Mouse (Mus musculus) CH12.LX (cell line): ENCODE data around the gene Eral1. TPM values are rescaled to one million over a fixed set of nuclear protein-coding genes. Genes with fewer than 3 reads are reported as not detected.

Experiments used
- DNase-seq: peaks from one replicate; pipeline ENCODE4 v3.0.0-alpha.2; 2013; ENCODE audit errors: extremely low read depth
- H3K27ac ChIP-seq: 2 replicates; pipeline ENCODE4 v1.5.1; 2012; ENCODE audit warnings: low read depth, mild to moderate bottlenecking, control low read depth, moderate library complexity; ENCODE audit not compliant: insufficient read depth
- H3K27me3 ChIP-seq: replicated peaks from 2 replicates; pipeline ENCODE3; 2012; ENCODE audit warnings: inconsistent platforms
- H3K36me3 ChIP-seq, 2 experiments: replicated peaks in 1 of 2; 2 replicates each; pipeline versions ENCODE3 to v1.6.1; 2012; ENCODE audit warnings: inconsistent platforms in 1 of 2, low read length in 1 of 2, mild to moderate bottlenecking in 1 of 2, mixed read lengths in 1 of 2, moderate library complexity in 1 of 2; ENCODE audit not compliant: control insufficient read depth in 1 of 2, insufficient read depth in 1 of 2
- H3K4me1 ChIP-seq, 2 experiments: 2 replicates each; pipeline ENCODE4 v1.6.1; 2012; ENCODE audit warnings: inconsistent platforms in 1 of 2, moderate library complexity in 1 of 2; ENCODE audit not compliant: insufficient read depth in 2 of 2, control insufficient read depth in 1 of 2
- H3K4me2 ChIP-seq: 2 replicates; pipeline ENCODE4 v1.6.1; 2012; ENCODE audit warnings: low read depth, mild to moderate bottlenecking, control low read depth; ENCODE audit not compliant: poor library complexity, insufficient read depth, severe bottlenecking
- H3K4me3 ChIP-seq, 3 experiments: fragments of 150-350 bp in 1 of 3; sonication (generic) in 1 of 3; replicated peaks in 1 of 3; 2 replicates each; pipeline versions ENCODE3 to v1.5.1; 2011 to 2012; ENCODE audit warnings: low read depth in 2 of 3, low read length in 2 of 3, mild to moderate bottlenecking in 2 of 3, moderate library complexity in 2 of 3, control low read depth in 1 of 3, improper control_type of control experiment in 1 of 3, inconsistent platforms in 1 of 3, mixed read lengths in 1 of 3; ENCODE audit not compliant: poor library complexity in 1 of 3
- H3K79me2 ChIP-seq: replicated peaks from 2 replicates; pipeline ENCODE4 v1.6.1; 2012; ENCODE audit warnings: mild to moderate bottlenecking, moderate library complexity; ENCODE audit not compliant: control insufficient read depth, poor library complexity, insufficient read depth, severe bottlenecking; ENCODE audit errors: extremely low read depth
- H3K9ac ChIP-seq: 2 replicates; pipeline ENCODE4 v1.6.1; 2012; ENCODE audit warnings: low read depth, mild to moderate bottlenecking, control low read depth, moderate library complexity; ENCODE audit not compliant: insufficient read depth
- H3K9me3 ChIP-seq: replicated peaks from 2 replicates; pipeline ENCODE3; 2012; ENCODE audit warnings: low read length, inconsistent platforms, mixed read lengths
- CHD2 ChIP-seq: IDR thresholded peaks from 2 replicates; pipeline ENCODE4 v1.6.1; 2011; ENCODE audit warnings: low read length, improper control_type of control experiment
- ELF1 ChIP-seq: IDR thresholded peaks from 2 replicates; pipeline ENCODE4 v1.6.1; 2014; ENCODE audit warnings: low read depth, mild to moderate bottlenecking, inconsistent platforms, low read length, improper control_type of control experiment
- EP300 ChIP-seq: IDR thresholded peaks from 2 replicates; pipeline ENCODE4 v1.6.1; 2011; ENCODE audit warnings: low read length, improper control_type of control experiment
- JUND ChIP-seq: conservative IDR thresholded peaks from 2 replicates; pipeline ENCODE4 v1.6.1; 2011; ENCODE audit warnings: low read depth, low read length, improper control_type of control experiment
- KAT2A ChIP-seq: IDR thresholded peaks from 2 replicates; pipeline ENCODE4 v1.6.1; 2012; ENCODE audit warnings: low read length, improper control_type of control experiment, inconsistent platforms; ENCODE audit not compliant: insufficient replicate concordance
- MAX ChIP-seq: IDR thresholded peaks from 2 replicates; pipeline ENCODE4 v1.6.1; 2011; ENCODE audit warnings: low read length, improper control_type of control experiment
- MAZ ChIP-seq: IDR thresholded peaks from 2 replicates; pipeline ENCODE4 v1.6.1; 2012; ENCODE audit warnings: low read depth, mild to moderate bottlenecking, inconsistent platforms, low read length, improper control_type of control experiment, moderate library complexity
- MXI1 ChIP-seq: IDR thresholded peaks from 2 replicates; pipeline ENCODE4 v1.6.1; 2011; ENCODE audit warnings: mild to moderate bottlenecking, low read depth, low read length, improper control_type of control experiment
- MYC ChIP-seq: IDR thresholded peaks from 2 replicates; pipeline ENCODE4 v1.6.1; 2011; ENCODE audit warnings: low read depth, mild to moderate bottlenecking, improper control_type of control experiment, low read length
- NELFE ChIP-seq: IDR thresholded peaks from 2 replicates; pipeline ENCODE4 v1.6.1; 2011; ENCODE audit warnings: low read depth, low read length, improper control_type of control experiment
- POLR2A ChIP-seq: IDR thresholded peaks from 2 replicates; pipeline ENCODE4 v1.6.1; 2011; ENCODE audit warnings: low read depth, mild to moderate bottlenecking, improper control_type of control experiment, low read length
- RAD21 ChIP-seq: IDR thresholded peaks from 2 replicates; pipeline ENCODE4 v1.6.1; 2011; ENCODE audit warnings: low read depth, mild to moderate bottlenecking, low read length, improper control_type of control experiment, moderate library complexity
- RCOR1 ChIP-seq: conservative IDR thresholded peaks from 2 replicates; pipeline ENCODE4 v1.6.1; 2012; ENCODE audit warnings: low read depth, mild to moderate bottlenecking, inconsistent platforms, low read length, improper control_type of control experiment
- SIN3A ChIP-seq: IDR thresholded peaks from 2 replicates; pipeline ENCODE4 v1.6.1; 2012; ENCODE audit warnings: low read length, improper control_type of control experiment, inconsistent platforms
- SMC3 ChIP-seq: IDR thresholded peaks from 2 replicates; pipeline ENCODE4 v1.6.1; 2011; ENCODE audit warnings: low read depth, low read length, improper control_type of control experiment
- TBP ChIP-seq: conservative IDR thresholded peaks from 2 replicates; pipeline ENCODE4 v1.6.1; 2011; ENCODE audit warnings: low read depth, low read length, improper control_type of control experiment
- TCF12 ChIP-seq: IDR thresholded peaks from 2 replicates; pipeline ENCODE4 v1.6.1; 2014; ENCODE audit warnings: low read depth, mild to moderate bottlenecking, inconsistent platforms, low read length, improper control_type of control experiment
- UBTF ChIP-seq: IDR thresholded peaks from 2 replicates; pipeline ENCODE4 v1.6.1; 2012; ENCODE audit warnings: low read depth, mild to moderate bottlenecking, inconsistent platforms, low read length, improper control_type of control experiment, moderate library complexity
- USF1 ChIP-seq: IDR thresholded peaks from 2 replicates; pipeline ENCODE4 v1.6.1; 2014; ENCODE audit warnings: low read depth, mild to moderate bottlenecking, inconsistent platforms, low read length, improper control_type of control experiment
- USF2 ChIP-seq: conservative IDR thresholded peaks from 2 replicates; pipeline ENCODE4 v1.6.1; 2011; ENCODE audit warnings: low read depth, low read length, improper control_type of control experiment
- ZKSCAN1 ChIP-seq: IDR thresholded peaks from 2 replicates; pipeline ENCODE4 v1.6.1; 2012; ENCODE audit warnings: low read depth, inconsistent platforms, low read length, improper control_type of control experiment, borderline replicate concordance
- ZMIZ1 ChIP-seq: IDR thresholded peaks from 2 replicates; pipeline ENCODE4 v1.6.1; 2012; ENCODE audit warnings: low read depth, mild to moderate bottlenecking, inconsistent platforms, low read length, improper control_type of control experiment
- dilution Hi-C: fragments of 300-500 bp; cut with MboI; formaldehyde crosslinking; loops from 2 replicates; pipeline ENCODE4 v1.14.3; 2020; ENCODE audit warnings: low sequenced_read_pairs; ENCODE audit not compliant: extremely low pct_unique_long_range_greater_than_20kb, extremely low pct_ligation_motif_present
- in situ Hi-C: fragments of 300-500 bp; cut with MboI; formaldehyde crosslinking; loops from 3 replicates; pipeline ENCODE4 v1.14.3; 2019; ENCODE audit warnings: low sequenced_read_pairs, low pct_ligation_motif_present, low pct_unique_long_range_greater_than_20kb, mixed read lengths
- polyA plus RNA-seq: library from polyadenylated mRNA; unstranded; fragments of >175 nt; gene quantifications from 2 replicates; pipeline ENCODE4 v1.2.1, GENCODE M21; 2012; ENCODE audit warnings: low read depth; ENCODE audit not compliant: insufficient read length
- total RNA-seq, 2 experiments: library from RNA; depleted of rRNA; stranded (reverse); fragments of 300-350 nt in 1 of 2; fragments of >200 nt in 1 of 2; gene quantifications; 2 replicates each; pipeline ENCODE4 v1.2.3; 2012 to 2014

The Eral1 gene
- total and polyA plus RNA-seq, 3 experiments = 39.1 to 43.2 (median 41.5) TPM

- Histone ChIP-seq H3K79me2 (peaks cover 86% of the 10 kb centered on the region), H3K4me1 (peaks cover 4 to 28% of the 10 kb centered on the region in 2 experiments; a peak in 3 of 4 replicates), H3K36me3 (peaks cover 20 to 72% of the 10 kb centered on the region in 2 experiments), H3K4me3 (no peak overlapping the region), H3K27me3 (no peaks in the 10 kb centered on the region), H3K9me3 (no peaks in the 10 kb centered on the region), H3K27ac (no peak overlapping the region), H3K4me2 (no peak overlapping the region), H3K9ac (no peak overlapping the region)
- no peak for DNase-seq
- no peak for TF ChIP-seq ELF1
- no peak for TF ChIP-seq USF2
- no peak for TF ChIP-seq NELFE
- no peak for TF ChIP-seq MXI1
- no peak for TF ChIP-seq POLR2A
- no peak for TF ChIP-seq MAX
- no peak for TF ChIP-seq MYC
- TF ChIP-seq USF1 = no peak
- no peak for TF ChIP-seq TCF12
- no peak for TF ChIP-seq RCOR1
- no peak for TF ChIP-seq EP300
- no peak for TF ChIP-seq MAZ
- TF ChIP-seq ZKSCAN1 = no peak
- no peak for TF ChIP-seq RAD21
- no peak for TF ChIP-seq SIN3A
- TF ChIP-seq UBTF = no peak
- no peak for TF ChIP-seq CHD2
- no peak for TF ChIP-seq ZMIZ1
- in situ Hi-C loops (no loop called here), dilution Hi-C loops (no loop called here)
These were observed 20.6 kb upstream of the Eral1 start for GRCm38 (mm10) chr11:78100746-78101145.

- H3K4me3 ChIP-seq = no peak overlapping the region
- TF ChIP-seq TBP (no peak), JUND (no peak), TCF12 (no peak), KAT2A (no peak), SIN3A (no peak), SMC3 (no peak)
- TF ChIP-seq, all 38 proteins: peak for 0
- H3K79me2 ChIP-seq = peaks cover 66% of the 10 kb centered on the region
- no peak for DNase-seq
- no peaks in the 10 kb centered on the region for H3K27me3 ChIP-seq
- dilution Hi-C loops (no loop called here), in situ Hi-C loops (no loop called here)
- H3K9ac ChIP-seq = 0 out of 2 replicates have a peak overlapping the region, but pooled peaks have one; percentile 27
- H3K27ac ChIP-seq = no peak overlapping the region
- no peaks in the 10 kb centered on the region for H3K9me3 ChIP-seq
- H3K36me3 ChIP-seq = peaks cover 14 to 47% of the 10 kb centered on the region in 2 experiments
- H3K4me2 ChIP-seq = peak overlapping the region; percentile 6; the same call in 1 of the 2 replicates
- H3K4me1 ChIP-seq = peaks cover 7 to 33% of the 10 kb centered on the region in 2 experiments; a peak in 3 of 4 replicates
These were observed 16.9 kb upstream of the Eral1 start for GRCm38 (mm10) chr11:78097077-78097476.
